Mouse (Mus musculus) cortical plate, adult 2 months (tissue): ENCODE results near the gene Top2a.

ENCODE experiments used
- CTCF ChIP-seq: fragments of 200-500 bp; IDR thresholded peaks from 2 replicates; pipeline ENCODE4 v1.5.1; 2011; ENCODE audit warnings: mild to moderate bottlenecking, control low read depth, low read length; ENCODE audit not compliant: insufficient read depth; ENCODE audit errors: extremely low read depth
- POLR2A ChIP-seq: fragments of 200-500 bp; IDR thresholded peaks from 2 replicates; pipeline ENCODE4 v1.6.1; 2011; ENCODE audit warnings: mild to moderate bottlenecking, low read length, control low read depth; ENCODE audit not compliant: insufficient read depth; ENCODE audit errors: extremely low read depth

DNA sequence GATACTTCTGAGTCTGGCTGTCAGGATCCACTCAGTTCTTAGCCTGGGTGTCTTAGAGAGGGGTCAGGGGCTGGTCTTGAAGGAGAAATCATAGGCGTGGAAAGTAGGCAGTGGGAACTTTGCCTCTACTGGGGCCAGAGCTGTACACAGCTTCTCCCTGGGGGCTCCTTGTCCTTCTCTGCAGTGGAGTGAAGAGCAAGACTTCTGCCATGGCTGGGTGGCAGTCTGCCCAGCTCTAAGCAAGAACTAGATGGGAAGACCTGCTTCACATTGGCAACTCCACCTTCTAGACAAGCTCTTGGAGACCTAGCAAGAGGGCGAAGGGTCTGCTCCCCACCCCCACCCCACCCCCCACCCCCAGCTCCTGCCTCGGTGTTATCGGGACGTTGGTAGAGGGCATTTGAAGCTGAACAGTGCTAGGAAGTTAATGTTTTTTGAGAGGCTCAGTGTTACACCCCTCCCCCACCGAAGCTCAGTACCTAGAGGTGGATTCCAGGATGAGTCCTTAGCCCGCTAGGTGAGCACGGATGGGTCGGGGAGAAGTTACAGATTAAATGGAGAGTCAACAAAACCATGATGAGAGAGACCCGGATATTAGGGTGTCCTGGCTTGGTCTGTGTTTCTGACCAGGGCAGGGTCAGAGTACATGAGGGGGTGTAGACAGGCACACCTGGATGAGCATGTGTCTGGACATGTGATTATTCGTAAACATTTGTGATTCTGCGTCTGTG lies 21.3 kb upstream of the Top2a start:
- TF ChIP-seq CTCF (no peak), POLR2A (no peak)
